ENCODE assay signal across 8 mouse cellular contexts in the genomic region with DNA sequence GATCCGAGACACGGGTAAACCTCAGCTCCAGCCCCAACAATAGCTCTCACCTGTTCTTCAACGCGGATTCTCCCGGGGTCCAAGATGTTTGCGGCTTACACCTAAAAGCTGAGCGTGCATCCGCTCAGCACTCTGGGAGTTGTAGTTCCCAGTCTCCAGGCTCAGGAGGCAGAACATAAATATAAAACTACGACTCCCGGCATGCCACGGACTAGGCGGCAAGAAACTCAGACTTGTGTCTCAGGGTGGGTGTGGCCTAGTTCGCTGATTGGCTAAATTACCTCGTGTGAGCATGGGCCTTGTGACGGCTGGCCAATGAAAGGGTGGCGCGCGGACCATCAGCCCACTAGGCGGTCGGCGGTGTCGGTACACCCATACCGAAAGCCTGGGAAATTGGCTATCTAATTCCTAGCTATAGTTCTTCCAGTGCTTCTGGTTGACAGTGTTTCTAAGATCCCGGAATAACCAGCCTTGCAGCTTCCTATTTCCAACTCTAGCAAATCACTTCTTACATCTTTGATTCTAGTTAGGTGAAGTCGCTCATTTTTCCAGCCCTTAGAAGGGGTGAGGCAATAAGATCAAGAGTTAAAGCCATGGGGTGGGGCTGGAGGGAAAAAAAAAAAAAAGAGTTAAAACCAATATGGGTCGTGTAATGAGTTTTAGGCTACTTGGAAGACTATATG. TPM values are rescaled to one million over a fixed set of nuclear protein-coding genes. Genes with fewer than 3 reads are reported as not detected.
DNase-seq lines count a peak whose midpoint lies in the region; ATAC-seq and TF ChIP-seq lines count a peak whose summit lies in the region.

A gene (minus strand): TSS at position 148 of the 683 bp plus-strand sequence.

- peak; percentile 99 for DNase-seq in A20 (ENCODE audit: low read depth, low spot score)
- peak; percentile 98 to 99 for DNase-seq in heart, adult 9 months (ENCODE audit: low spot score in 2 of 2)
- peak; percentile 84 to 91 for DNase-seq in monocyte, adult 2 months (ENCODE audit: low read depth in 1 of 2, low spot score in 2 of 2)
- peak; percentile 97 to 98 for DNase-seq in spleen, postnatal 36 days (ENCODE audit: low spot score in 2 of 2)

- TF ChIP-seq CTCF in bone marrow macrophage, adult 2 months (IDR thresholded peaks at IDR 0.05; ENCODE audit: low read depth, low read length), result no peak
- no peak for TF ChIP-seq CTCF in embryonic fibroblast, embryonic 13.5 days (IDR thresholded peaks at IDR 0.05; ENCODE audit: borderline replicate concordance, insufficient read depth, low read length)

- WGBS in kidney, embryonic 14.5 days, result under 1% methylated on average over 26 of the region's 26 CpGs
- WGBS in limb, embryonic 15.5 days, result under 1% methylated on average over 26 of the region's 26 CpGs

- peak within 1 kb of the TSS; percentile 74 for H3K9ac ChIP-seq in kidney, embryonic 14.5 days (ENCODE audit: low read depth, low read length)
- H3K9ac ChIP-seq in limb, embryonic 15.5 days, result peak within 1 kb of the TSS; percentile 67

- peaks cover 34% of the 10 kb centered on the region for H3K4me1 ChIP-seq in bone marrow macrophage, adult 2 months (ENCODE audit: control insufficient read depth, insufficient read depth, low read length)
- 0 out of 2 replicates have a peak, but pooled peaks cover 4% of the 10 kb centered on the region for H3K4me1 ChIP-seq in embryonic fibroblast, embryonic 13.5 days (ENCODE audit: control insufficient read depth, insufficient read depth, low read length)
- H3K4me1 ChIP-seq in kidney, embryonic 14.5 days (ENCODE audit: control insufficient read depth, insufficient read depth, low read length), result peaks cover 15% of the 10 kb centered on the region
- H3K4me1 ChIP-seq in limb, embryonic 15.5 days, result peaks cover 32% of the 10 kb centered on the region

- peak; percentile 99 for ATAC-seq in kidney, embryonic 14.5 days (ENCODE audit: low FRiP score, low TSS enrichment)
- ATAC-seq in limb, embryonic 15.5 days (ENCODE audit: insufficient number of reproducible peaks, low FRiP score, low TSS enrichment, low read depth), result peak; percentile 98

- peak within 1 kb of the TSS; percentile 69 for H3K4me3 ChIP-seq in bone marrow macrophage, adult 2 months (ENCODE audit: insufficient read depth, low read length)
- H3K4me3 ChIP-seq in embryonic fibroblast, embryonic 13.5 days (ENCODE audit: insufficient read depth, low read length), result peak within 1 kb of the TSS; percentile 88
- peak within 1 kb of the TSS; percentile 82 for H3K4me3 ChIP-seq in kidney, embryonic 14.5 days (ENCODE audit: low read length)
- H3K4me3 ChIP-seq in limb, embryonic 15.5 days, result peak within 1 kb of the TSS; percentile 62

- H3K9me3 ChIP-seq in kidney, embryonic 14.5 days (ENCODE audit: control insufficient read depth, low read length), result no peaks in the 10 kb centered on the region
- no peaks in the 10 kb centered on the region for H3K9me3 ChIP-seq in limb, embryonic 15.5 days

- H3K27me3 ChIP-seq in kidney, embryonic 14.5 days (ENCODE audit: control insufficient read depth, insufficient read depth, low read length), result no peaks in the 10 kb centered on the region
- H3K27me3 ChIP-seq in limb, embryonic 15.5 days, result no peaks in the 10 kb centered on the region

- peaks cover 28% of the 10 kb centered on the region; the same call in 1 of the 2 replicates for H3K36me3 ChIP-seq in kidney, embryonic 14.5 days (ENCODE audit: control insufficient read depth, insufficient read depth, low read length)
- H3K36me3 ChIP-seq in limb, embryonic 15.5 days, result peaks cover 26% of the 10 kb centered on the region

- H3K4me2 ChIP-seq in kidney, embryonic 14.5 days (replicated peaks; ENCODE audit: low read depth, low read length), result peak within 1 kb of the TSS; percentile 91
- peak within 1 kb of the TSS; percentile 84 for H3K4me2 ChIP-seq in limb, embryonic 15.5 days

- TF ChIP-seq POLR2A in bone marrow macrophage, adult 2 months (IDR thresholded peaks at IDR 0.05; ENCODE audit: borderline replicate concordance, low read depth, low read length), result no peak
- TF ChIP-seq POLR2A in embryonic fibroblast, embryonic 13.5 days (IDR thresholded peaks at IDR 0.05; ENCODE audit: low read depth, low read length), result peak; percentile 67

- peak within 1 kb of the TSS; percentile 76 for H3K27ac ChIP-seq in bone marrow macrophage, adult 2 months (ENCODE audit: insufficient read depth, low read depth, low read length)
- H3K27ac ChIP-seq in embryonic fibroblast, embryonic 13.5 days (ENCODE audit: insufficient read depth, low read length), result peak within 1 kb of the TSS; percentile 74
- peak within 1 kb of the TSS; percentile 55; the same call in 1 of the 2 replicates for H3K27ac ChIP-seq in kidney, embryonic 14.5 days (ENCODE audit: low read depth, low read length)
- peak within 1 kb of the TSS; percentile 82 for H3K27ac ChIP-seq in limb, embryonic 15.5 days

RNA-seq across cellular contexts. Expression of the gene that starts here (rescaled TPM):
- polyA plus RNA-seq in bone marrow macrophage, adult 2 months (2012; ENCODE audit: insufficient read depth, insufficient read length, missing spikeins), result 37.5 and 42.2 TPM in 2 replicates
- polyA plus RNA-seq in embryonic fibroblast, embryonic 13.5 days (2011; ENCODE audit: insufficient read length, low read depth, missing spikeins), result 145 and 176 TPM in 2 replicates
- polyA plus RNA-seq in kidney, embryonic 14.5 days (2014; fragmentation: Nextera tagmentation; extraction: Ambion mirVana), result 186 and 191 TPM in 2 replicates
- polyA plus RNA-seq in limb, embryonic 15.5 days (2015; fragmentation: Nextera tagmentation; extraction: Ambion mirVana), result 253 and 265 TPM in 2 replicates

Comparison
In these comparisons a context has a peak if more than half of its experiments do, and no peak if none do; other contexts are left out.
1. Peak in every context shown above with its lines: DNase-seq, ATAC-seq, H3K4me3 ChIP-seq and H3K27ac ChIP-seq.